Mouse (Mus musculus) gastrocnemius, postnatal 25 days (tissue): ENCODE measurements around the gene P3h1. TPM values are rescaled to one million over a fixed set of nuclear protein-coding genes. Genes with fewer than 3 reads are reported as not detected.
"Not testable (repeated sequence)": the region's sequence is repeated elsewhere in the genome, so short reads cannot be mapped to it uniquely, and the experiment has no call there.

Source experiments
- DNase-seq: peaks from one replicate; pipeline ENCODE4 v3.0.0; 2022
- total RNA-seq, 2 experiments: library from RNA; stranded (reverse); gene quantifications; 1 replicate in 1 of 2; 2 replicates in 1 of 2; pipeline ENCODE4 v1.2.3; 2021

P3h1 gene
- total RNA-seq, 2 experiments from 2014 or later: 12.0 to 12.6 TPM

GRCm38 (mm10) chr4:119275226-119275625 is 42.5 kb downstream of the P3h1 start:
- no peak for DNase-seq

GRCm38 (mm10) chr4:119275726-119276125 is 43.0 kb downstream of the P3h1 start:
- DNase-seq: no peak

DNA sequence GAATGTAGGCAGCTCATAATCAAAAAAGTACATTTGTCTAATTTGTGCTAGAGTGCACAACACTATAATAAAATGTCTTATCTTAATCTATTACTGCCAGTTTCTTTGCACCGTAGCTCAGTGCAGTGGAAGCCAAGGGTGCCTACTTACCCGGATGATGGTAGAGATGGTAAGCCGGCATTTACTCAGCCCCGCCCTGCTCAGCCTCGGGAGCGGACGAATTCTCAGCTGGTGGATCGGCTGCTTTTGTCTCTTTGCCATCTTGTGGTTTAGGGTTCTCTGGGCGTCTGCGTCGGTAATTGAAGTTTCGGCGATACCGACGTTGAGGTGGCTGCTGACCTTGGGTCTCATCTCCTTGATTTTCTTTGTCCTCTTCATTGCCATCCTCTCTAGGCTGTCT is 46.1 kb downstream of the P3h1 start:
- DNase-seq: not testable (repeated sequence)

GRCm38 (mm10) chr4:119284861-119285260 is 52.1 kb downstream of the P3h1 start:
- DNase-seq: no peak

DNA sequence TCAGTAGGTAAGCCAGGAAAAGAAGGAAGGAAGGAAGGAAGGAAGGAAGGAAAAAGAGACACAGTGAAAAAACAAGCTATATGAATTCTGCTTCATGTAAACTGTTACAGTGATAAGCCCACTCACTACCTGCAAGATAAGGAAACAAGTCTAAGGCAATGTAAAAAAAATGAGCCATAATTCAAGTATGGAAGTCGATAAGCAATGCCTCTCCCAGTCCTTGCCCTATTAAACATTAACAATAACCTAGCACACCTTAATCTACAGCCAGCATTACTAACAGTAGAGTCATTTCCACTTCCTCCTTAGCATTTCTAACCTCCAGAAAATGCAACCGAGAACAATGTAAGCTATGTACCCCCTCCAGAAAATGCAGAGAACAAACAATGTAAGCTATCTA is 52.6 kb downstream of the P3h1 start:
- no peak for DNase-seq

- no peak for DNase-seq
These were observed 59.2 kb downstream of the P3h1 start for GRCm38 (mm10) chr4:119291921-119292320.

DNA sequence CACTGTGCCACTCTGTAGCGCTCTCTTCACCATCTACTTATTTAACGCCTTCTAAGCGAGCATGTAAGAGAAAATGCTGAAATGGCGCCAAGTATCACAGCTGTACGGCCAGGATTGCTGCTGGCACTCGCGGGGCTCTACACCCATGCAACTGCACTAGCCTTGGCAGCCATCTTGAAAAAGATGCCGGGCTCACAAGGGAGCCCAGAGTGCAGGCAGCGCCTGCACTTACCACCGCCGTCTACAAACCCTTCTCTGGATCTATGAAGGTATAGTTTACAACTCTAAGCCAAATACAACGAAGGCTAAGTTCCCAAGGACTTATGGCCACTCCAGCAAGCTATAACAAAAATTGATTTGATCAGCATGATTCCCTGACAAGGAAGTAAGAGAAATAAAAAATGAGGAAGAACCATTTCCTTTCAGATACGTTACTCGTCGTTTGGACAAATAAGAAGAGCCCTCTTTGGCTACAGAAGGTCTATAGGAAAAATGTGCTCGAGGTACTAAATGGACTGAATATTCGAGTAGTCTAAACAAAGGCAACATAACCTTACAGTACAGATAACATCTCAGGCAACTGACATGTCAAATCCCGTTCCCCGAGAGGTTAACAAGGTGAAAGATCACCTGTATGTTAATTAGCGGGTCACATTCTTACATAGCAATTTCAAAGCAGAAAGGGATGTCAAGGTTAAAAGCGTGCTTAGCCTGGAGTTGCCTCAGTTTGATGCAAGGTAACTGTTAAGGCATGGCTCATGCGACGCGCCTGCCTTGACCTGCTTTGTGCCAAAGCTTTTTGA is 60.3 kb downstream of the P3h1 start:
- DNase-seq: peak; percentile 49

DNA sequence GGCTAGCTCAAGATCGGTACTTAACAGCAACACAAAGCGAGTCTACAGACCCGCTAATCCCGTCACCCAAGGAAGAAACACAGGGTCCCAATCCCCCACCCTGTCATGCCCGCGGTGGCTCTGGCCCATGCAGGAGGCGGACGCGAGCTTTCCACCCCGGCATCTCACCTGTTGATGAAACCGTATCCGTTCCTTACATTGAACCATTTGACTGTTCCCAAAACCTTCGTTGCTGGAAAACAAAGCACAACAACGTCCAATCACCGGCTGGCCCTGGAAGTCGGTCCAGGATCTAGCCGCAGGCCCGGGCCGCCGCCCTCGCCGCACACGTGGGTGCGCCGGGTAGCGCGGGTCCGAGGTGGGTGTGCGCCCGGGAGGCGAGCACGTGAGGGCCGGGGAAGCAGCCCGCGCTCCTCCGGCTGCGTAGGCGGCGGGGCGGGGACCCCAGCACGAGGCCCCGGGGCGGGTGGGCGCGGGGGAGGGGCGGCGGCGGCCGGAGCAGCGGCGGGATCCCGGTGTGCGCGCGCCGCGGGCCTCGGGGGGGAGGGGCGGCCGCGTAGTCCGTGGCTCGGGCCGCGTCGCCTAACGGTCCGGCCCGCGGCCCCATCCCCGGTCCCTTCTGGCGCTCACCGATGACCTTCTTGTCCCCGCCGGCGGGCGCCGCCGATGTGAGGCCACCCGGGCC is 61.0 kb downstream of the P3h1 start:
- DNase-seq: peak; percentile 10

DNA sequence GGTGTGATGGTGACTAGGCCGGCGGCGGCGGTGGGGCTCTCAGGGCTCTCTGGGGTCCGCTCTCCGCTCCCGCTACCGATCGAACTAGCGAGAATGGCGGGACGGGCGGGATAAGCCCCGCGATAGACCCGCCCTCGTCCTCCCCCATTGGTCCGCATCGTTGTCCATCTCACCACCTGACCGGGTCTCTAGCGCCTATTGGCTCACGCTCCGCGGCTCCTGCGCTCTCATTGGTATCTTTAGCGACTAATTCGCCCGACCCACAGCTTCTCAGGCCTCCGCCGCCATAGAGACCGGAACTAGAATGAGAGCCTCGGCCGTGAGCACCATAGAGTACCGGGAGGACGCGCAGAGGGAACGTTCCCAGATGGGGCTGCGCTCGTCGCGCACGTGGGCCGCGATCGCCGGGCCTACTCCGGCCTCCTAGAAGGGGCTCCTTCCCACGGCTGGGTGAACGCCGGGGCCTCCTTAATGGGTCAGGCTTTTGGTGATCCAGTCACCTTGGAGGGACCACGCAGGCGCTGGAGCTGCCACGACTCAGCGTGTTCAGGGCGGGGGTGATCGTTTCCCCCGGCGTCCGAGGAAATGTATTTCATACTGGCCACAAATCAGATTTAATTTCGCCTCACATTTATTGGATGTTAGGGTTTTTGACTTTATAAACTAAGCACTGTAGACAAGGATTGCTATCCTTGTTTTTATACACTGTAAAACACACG is 61.9 kb downstream of the P3h1 start, which contains the start of gene Ybx1:
Gene Ybx1 (minus strand): TSS at position 190 of the 719 bp plus-strand sequence.
- DNase-seq: peak; percentile 99

- DNase-seq: no peak
These were observed 62.4 kb downstream of the P3h1 start for GRCm38 (mm10) chr4:119295134-119295453.

DNA sequence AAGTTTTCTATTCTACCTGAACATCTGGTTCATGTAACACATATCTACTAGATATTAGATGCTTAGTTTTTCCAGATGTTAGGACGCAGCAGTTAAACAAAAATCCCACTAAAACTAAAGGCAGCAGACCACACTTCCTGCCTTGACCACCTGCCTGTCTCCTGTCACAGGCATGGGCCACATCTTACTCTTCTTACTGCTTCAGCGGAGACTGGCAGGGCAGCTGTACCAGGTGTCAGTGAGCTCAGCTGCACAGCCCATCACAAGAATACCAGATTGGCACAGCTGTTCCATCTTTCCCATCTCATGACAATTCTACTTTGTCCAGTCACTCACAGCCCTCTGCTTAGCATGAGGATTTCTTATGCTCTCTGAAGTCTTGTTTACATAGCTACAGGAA is 64.6 kb downstream of the P3h1 start:
- DNase-seq: no peak

Other genes with a start within 250 kb of the P3h1 start
- 1 to 10 TPM; 4.0 to 5.5 TPM for gene Slc2a1, start 124.2 kb upstream of the P3h1 start, total RNA-seq
- gene Zfp691, start 58.7 kb upstream of the P3h1 start, total RNA-seq: 10 to 100 TPM; 16.3 to 17.5 TPM
- gene Ermap, start 42.9 kb upstream of the P3h1 start, total RNA-seq: not detected
- 10 to 100 TPM; 13.9 to 17.4 TPM for gene Svbp, start 37.6 kb upstream of the P3h1 start, total RNA-seq
- under 1 TPM in 1 of 2 experiments, not detected in 1; 0.56 TPM for gene Tmem269, start 14.7 kb upstream of the P3h1 start, total RNA-seq
- 10 to 100 TPM; 22.5 to 22.8 TPM for gene AU022252, start 203 bp upstream of the P3h1 start, total RNA-seq
- gene Cldn19, start 22.5 kb downstream of the P3h1 start, total RNA-seq: 1 to 10 TPM; 3.2 to 3.8 TPM
- 100 to 1,000 TPM; 509 to 515 TPM for gene Ybx1, start 61.7 kb downstream of the P3h1 start, total RNA-seq
- 1 to 10 TPM; 7.0 to 7.8 TPM for gene Ppih, start 87.6 kb downstream of the P3h1 start, total RNA-seq
- under 1 TPM in 1 of 2 experiments, not detected in 1; 0.11 TPM for gene Ccdc30, start 182.6 kb downstream of the P3h1 start, total RNA-seq
- gene Ppcs, start 189.5 kb downstream of the P3h1 start, total RNA-seq: 1 to 10 TPM; 5.1 to 5.2 TPM
- gene Zmynd12, start 189.9 kb downstream of the P3h1 start, total RNA-seq: not detected